Mouse (Mus musculus) heart, adult 9 months (tissue): ENCODE data around the gene Gstm2.
A peak's percentile ranks its signal among the peaks of the same experiment; 100 is the strongest.

Source experiments
- DNase-seq, 2 experiments: peaks; one replicate each; pipeline ENCODE4 v3.0.0; 2022; ENCODE audit warnings: low spot score in 2 of 2

The Gstm2 gene

GRCm38 (mm10) chr3:107943239-107943990 is 42.8 kb downstream of the Gstm2 start, which contains the start of gene Gstm6:
TSS of gene Gstm6 (minus strand) at chr3:107943749.
- DNase-seq: no peak

- DNase-seq: no peak
Measured at GRCm38 (mm10) chr3:107941261-107941660, 45.0 kb downstream of the Gstm2 start.

- no peak for DNase-seq
Measured at GRCm38 (mm10) chr3:107940524-107940923, 45.7 kb downstream of the Gstm2 start.

GRCm38 (mm10) chr3:107939830-107940229 is 46.4 kb downstream of the Gstm2 start:
- no peak for DNase-seq

- DNase-seq: peak; percentile 85 to 89
Measured at GRCm38 (mm10) chr3:107939403-107939802, 46.9 kb downstream of the Gstm2 start.

- no peak for DNase-seq
Measured at GRCm38 (mm10) chr3:107935888-107936287, 50.4 kb downstream of the Gstm2 start.

GRCm38 (mm10) chr3:107935268-107935667 is 51.0 kb downstream of the Gstm2 start:
- no peak for DNase-seq

GRCm38 (mm10) chr3:107932128-107932527 is 54.1 kb downstream of the Gstm2 start:
- DNase-seq: no peak
